Mouse (Mus musculus): ENCODE results near the gene Zfp119b.

DNA sequence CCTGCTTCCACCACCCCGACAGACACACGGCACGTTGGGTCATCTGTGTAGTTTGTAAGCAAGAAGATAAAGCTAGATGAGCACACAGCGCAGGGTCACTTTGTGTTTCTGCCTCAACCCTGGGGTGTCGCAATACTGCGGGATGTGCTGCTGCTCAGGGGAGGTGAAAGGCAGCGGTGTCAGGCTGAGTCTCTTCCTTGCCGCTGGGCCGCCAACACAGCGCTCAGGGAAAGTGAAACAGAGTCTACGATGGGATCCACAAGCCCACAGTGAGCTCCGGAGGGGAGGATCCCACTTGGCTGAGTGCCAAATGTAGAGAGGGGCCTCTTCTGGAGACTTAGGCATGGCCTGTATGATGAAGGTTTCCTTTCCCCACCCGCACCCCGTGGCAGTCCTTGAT, 13.9 kb upstream of the Zfp119b start:
- no peak for TF ChIP-seq CTCF (IDR thresholded peaks at IDR 0.05; ENCODE audit: low read depth, low read length)
- TF ChIP-seq POLR2A (IDR thresholded peaks at IDR 0.05; ENCODE audit: borderline replicate concordance, low read depth, low read length), result no peak
